Mouse (Mus musculus) embryo, embryonic 11.5 days (tissue): Measurements from ENCODE around the gene Wapl.

Experiments used
- DNase-seq: peaks from one replicate; pipeline ENCODE4 v3.0.0-alpha.2; 2012; ENCODE audit warnings: low read depth, low spot score

The Wapl gene

GRCm38 (mm10) chr14:34697376-34697775 is 23.6 kb downstream of the Wapl start:
- DNase-seq, result no peak

DNA sequence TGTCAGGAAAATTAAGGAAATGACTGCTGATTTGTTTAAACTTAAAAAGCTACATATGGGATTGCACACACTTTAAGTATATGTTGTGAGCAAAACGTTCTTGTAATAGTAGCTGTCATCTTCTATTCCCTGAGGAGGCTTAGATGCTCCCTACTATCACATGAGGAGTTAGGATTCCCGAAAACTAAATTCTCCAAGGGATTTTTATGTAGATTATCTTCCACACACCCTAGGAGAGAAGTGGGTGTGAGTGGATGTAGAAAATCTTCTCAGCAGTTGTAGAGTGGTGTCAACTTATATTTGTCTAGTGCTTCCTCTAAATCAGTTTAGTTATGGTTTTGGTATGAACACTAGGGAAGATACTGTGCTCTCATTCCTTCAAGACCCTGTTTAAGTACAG is 36.5 kb downstream of the Wapl start:
- DNase-seq, result no peak

DNA sequence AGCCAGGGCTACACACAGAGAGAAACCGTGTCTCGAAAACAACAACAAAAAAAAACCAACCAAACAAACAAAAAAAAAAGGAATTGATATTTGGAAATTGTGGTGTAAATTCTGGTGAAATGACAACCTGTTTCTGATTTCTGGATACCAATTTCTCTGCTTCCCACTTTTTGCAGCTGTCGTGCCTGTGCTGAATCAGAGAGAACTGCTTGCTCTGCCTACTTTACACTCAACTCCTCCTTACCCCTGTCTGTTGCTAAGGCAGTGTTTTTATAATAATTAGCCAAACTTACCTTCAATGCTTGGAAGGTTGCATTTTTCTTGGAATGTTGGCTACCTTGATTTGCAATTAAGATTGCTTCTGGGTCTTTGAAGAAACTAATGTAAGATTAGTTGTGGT is 38.3 kb downstream of the Wapl start:
- no peak for DNase-seq

DNA sequence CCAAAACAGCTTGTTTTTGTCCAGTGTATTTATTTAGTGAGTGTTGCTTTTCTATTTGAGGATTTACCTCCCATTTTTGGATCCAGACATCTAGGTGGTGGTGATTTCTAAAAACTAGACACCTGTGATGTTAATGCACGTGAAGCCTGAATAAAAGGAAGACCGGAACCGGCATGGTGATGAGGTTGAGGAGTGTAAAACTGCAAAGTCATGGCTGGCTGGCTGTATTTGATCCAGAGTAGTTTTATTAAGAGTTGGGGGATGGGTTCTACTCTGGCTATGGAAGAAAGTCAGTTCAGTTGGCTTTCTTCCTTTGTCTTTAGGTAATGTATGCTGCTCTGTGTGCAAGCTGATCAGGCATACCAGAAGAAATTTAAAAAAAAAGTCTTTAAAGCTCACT is 39.1 kb downstream of the Wapl start:
- no peak for DNase-seq

GRCm38 (mm10) chr14:34718150-34718549 is 44.4 kb downstream of the Wapl start:
- DNase-seq, result no peak

DNA sequence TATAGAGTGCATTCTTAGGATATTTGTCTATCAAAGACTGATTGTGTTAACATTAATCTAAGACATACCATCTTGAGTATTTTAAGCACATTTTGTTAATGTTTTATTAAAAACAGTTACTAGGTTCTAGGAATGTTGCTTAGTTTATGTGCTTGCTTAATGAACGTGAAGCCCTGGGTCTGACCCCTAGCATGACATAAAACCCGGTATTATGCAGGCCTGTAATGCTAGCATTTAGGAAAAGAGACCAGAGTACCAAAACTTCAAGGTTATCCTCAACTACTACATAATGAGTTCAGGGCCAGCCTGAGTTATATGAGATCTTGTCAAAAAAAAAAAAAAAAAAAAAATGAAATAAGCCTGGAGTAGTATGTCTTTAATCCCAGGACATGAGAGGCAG is 54.0 kb downstream of the Wapl start:
- DNase-seq, result no peak

DNA sequence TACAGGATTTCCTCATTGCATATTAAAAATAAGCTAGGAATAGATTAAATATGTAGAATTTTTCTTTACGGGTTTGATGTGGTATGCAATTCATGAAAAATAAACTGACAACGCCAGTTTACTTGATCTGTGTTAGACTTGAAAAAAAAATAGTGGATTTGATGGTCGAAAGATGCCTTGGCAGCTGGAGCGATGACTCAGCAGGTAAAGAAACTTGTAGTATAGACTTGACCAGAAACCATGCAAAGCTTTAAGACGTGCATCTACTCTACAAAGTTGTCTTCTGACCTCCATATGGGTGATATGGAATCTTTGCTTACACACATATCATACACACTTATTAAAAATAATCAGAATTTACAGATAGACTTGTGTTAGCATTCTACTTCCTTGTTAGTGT is 61.7 kb downstream of the Wapl start:
- DNase-seq, result no peak

- no peak for DNase-seq
Measured at GRCm38 (mm10) chr14:34745401-34745800, 71.7 kb downstream of the Wapl start.

GRCm38 (mm10) chr14:34755731-34756130 is 82.0 kb downstream of the Wapl start:
- no peak for DNase-seq

DNA sequence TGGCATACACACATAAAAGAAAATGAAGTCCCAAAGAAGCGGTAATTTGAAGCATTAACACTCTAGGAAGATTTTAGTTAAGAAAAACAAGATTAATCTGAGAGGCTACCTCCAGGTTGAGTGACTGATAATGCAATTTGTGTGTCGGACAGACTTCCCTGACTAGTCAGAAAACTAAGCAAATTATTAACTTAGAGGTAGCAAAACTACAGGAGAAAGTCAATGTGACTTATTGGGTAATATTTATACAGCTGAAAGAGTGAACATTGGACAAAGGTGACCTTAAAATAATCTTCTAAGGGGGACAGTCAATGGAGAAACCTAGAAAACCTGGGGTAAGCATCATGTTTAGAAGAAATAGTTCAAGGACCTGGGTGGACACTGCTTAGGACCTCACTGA is 86.2 kb downstream of the Wapl start:
- DNase-seq, result no peak

DNA sequence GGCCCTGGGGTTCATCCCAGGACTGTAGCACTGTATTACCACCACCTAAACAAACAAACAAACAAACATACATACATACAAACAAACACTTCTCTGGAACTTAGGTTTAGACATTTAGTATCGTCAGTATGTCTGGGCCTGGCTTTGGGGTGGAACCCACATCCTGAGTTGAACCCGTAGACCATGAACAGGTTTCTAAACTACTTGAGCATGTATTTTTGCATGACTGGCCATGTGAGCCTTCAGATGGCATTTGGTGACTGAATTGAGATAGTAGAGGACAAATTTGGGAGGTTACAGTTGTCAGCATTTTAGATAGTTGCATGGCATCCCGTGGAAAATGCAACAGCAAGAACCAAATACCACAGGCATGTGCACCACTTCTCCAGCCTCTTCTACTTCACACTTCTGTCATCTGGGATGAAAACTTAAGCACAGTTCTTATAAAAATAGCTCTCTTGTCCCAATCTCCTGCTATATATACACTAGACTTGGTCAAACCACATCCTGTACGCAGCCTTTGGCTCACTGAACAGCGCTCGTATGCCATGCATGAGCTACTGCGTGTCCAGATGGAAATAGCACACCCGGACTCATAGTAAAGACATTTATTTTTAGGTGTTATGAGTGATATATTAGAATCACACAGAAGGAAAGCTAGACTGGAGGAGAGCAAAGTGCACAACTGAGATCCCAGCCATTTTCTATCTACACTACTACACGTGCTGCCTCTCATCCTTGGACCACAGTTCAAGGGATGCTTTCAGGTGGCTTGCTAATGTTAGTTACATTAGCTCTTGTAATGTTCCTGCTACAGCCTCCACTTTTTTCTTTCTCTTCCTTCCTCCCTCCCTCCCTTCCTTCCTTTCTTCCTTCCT is 87.6 kb downstream of the Wapl start:
- no peak for DNase-seq

- no peak for DNase-seq
Measured at GRCm38 (mm10) chr14:34762682-34763081, 89.0 kb downstream of the Wapl start.

DNA sequence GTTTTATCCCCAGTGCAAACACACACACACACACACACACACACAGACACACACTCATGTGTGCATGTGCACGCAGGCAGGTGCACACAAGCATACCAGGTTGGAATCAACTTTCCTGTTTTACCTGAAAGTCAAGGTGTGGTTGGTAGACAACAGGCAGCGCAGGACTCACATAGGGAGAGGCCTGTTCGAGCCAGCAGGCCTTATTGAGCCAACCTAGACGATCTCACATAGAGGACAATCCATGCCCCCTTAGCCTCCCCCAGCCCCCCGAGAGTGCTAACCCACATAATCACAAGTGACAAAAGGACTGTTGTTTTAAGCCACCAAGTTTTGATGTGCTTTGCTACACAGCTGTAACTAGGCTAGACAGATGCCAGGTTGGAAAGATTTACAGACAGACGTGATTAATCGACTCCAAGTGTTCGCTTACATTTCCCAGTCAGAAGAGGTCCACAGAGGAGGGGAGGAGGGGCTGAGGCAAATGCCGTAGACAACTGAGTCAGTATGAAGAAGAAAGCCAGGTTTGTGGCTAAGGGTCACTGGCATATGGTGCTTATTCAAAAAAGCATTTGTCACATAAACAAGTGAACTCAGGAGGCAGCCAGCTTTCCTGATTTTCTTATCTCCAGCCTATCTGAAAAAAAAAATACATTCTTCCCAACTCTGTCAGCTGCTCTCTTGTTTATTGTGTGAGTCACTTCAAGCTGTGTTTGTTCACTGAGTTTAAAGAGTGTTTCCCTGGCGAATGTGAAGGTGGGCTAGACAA is 90.2 kb downstream of the Wapl start:
- DNase-seq, result no peak

- DNase-seq, result no peak
Measured at GRCm38 (mm10) chr14:34764908-34765307, 91.2 kb downstream of the Wapl start.

DNA sequence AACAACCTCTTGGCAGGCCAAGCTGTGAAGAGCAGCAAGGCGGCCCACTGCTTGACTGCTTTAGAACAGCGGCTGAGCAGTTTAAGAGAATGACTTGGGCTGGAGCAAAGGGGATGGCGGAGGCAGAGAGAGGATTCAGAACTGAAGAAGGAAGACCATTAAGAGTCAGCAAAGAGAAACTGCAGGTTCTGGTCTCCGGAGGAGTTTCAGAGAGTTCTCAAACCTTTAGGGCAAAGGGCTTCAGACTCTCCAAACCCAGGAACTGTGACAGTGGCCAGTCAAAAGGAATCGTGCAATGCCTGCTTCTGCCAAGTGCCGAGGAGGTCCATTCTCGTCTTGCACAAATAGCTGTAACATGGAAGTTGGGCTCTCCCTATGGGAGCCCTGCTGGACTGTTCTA is 91.7 kb downstream of the Wapl start:
- no peak for DNase-seq

GRCm38 (mm10) chr14:34766181-34766580 is 92.5 kb downstream of the Wapl start:
- no peak for DNase-seq

GRCm38 (mm10) chr14:34768373-34768772 is 94.6 kb downstream of the Wapl start:
- peak; percentile 51 for DNase-seq

- DNase-seq, result peak; percentile 76
Measured at GRCm38 (mm10) chr14:34769021-34769566, 95.4 kb downstream of the Wapl start.

DNA sequence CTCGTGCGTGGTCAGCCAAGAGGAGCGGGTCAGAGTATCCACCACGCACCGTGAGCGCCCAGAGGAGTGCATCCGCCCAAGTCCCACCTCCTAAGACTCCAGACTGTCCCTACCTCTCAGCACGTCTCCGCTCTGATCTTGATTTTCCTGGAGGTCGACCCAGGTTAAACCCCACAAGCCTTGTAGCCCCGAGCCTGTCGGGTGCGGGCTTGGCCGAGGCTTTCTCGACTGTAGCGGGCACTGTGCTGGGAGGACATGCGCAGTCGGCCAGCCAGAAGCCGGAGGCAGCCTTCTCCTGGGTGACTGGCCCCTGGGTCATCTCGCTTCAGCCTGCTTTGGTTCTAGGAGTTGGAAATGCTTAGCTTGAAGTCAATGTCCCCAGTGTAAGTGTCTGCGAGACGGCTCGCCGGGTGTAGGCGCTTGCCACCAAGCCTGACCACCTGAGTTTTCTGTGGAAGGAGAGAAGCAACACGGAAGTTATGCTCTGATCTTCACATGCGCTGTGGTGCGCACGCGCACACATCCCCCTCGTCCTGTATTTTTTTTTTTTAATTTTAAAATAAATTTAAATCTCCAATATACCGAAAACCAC is 95.9 kb downstream of the Wapl start:
- DNase-seq, result no peak

- no peak for DNase-seq
Measured at GRCm38 (mm10) chr14:34770467-34770866, 96.7 kb downstream of the Wapl start.

- no peak for DNase-seq
Measured at GRCm38 (mm10) chr14:34771601-34772000, 97.9 kb downstream of the Wapl start.

DNA sequence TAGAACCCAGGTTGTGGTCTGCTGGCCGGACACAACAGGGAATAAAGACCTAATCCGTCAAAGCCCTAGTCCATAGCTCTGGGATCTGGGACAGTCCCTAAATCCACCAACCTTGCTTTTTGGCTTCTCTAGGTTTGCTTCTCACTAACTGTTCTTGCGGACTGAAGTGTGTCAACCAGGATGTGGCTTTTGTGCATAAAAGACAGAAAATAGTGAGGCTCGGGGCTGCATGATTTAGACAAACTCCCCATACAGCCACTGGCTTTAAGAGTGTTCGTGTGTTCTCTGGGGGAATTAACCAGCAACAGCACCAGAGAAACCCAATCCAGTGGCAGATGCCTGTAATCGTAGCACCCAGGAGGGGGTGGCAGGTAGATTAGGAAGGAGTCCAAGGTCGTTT is 98.4 kb downstream of the Wapl start:
- DNase-seq, result no peak
